Mouse (Mus musculus): ENCODE results near the gene Scaf4.

- TF ChIP-seq POLR2A (IDR thresholded peaks at IDR 0.05; ENCODE audit: low read depth, low read length) (no peak), CTCF (IDR thresholded peaks at IDR 0.05; ENCODE audit: extremely low read depth, insufficient read depth, insufficient read length, insufficient replicate concordance) (no peak)
Observed at GRCm38 (mm10) chr16:90332553-90332952, 48.2 kb upstream of the Scaf4 start.
